Mouse (Mus musculus) heart, embryonic 11.5 days (tissue): Measurements from ENCODE around the gene Mpped1. TPM values are rescaled to one million over a fixed set of nuclear protein-coding genes. Genes with fewer than 3 reads are reported as not detected.

Experiments
- ATAC-seq: fragments of 200-750 bp; cut with Nextera tagmentation; replicated peaks from 2 replicates; pipeline ENCODE4 v1.8.0; 2017; ENCODE audit warnings: moderate library complexity; ENCODE audit not compliant: insufficient number of reproducible peaks, low FRiP score, low TSS enrichment
- H3K27ac ChIP-seq: fragments of 300-500 bp; sonication (generic); 2 replicates; pipeline ENCODE4 v1.5.1; 2014; ENCODE audit warnings: mild to moderate bottlenecking, low read depth, low read length
- H3K27me3 ChIP-seq: fragments of 300-500 bp; sonication (generic); 2 replicates; pipeline ENCODE4 v1.6.1; 2014; ENCODE audit warnings: mild to moderate bottlenecking, low read length, mixed read lengths; ENCODE audit not compliant: control insufficient read depth, insufficient read depth
- H3K36me3 ChIP-seq: fragments of 300-500 bp; sonication (generic); 2 replicates; pipeline ENCODE4 v1.6.1; 2014; ENCODE audit warnings: mild to moderate bottlenecking, low read length, moderate library complexity, mixed read lengths; ENCODE audit not compliant: control insufficient read depth, insufficient read depth
- H3K4me1 ChIP-seq: fragments of 300-500 bp; sonication (generic); 2 replicates; pipeline ENCODE4 v1.6.1; 2014; ENCODE audit warnings: low read length; ENCODE audit not compliant: control insufficient read depth, insufficient read depth
- H3K4me2 ChIP-seq: fragments of 300-500 bp; sonication (generic); 2 replicates; pipeline ENCODE4 v1.6.1; 2014; ENCODE audit warnings: mild to moderate bottlenecking, moderate library complexity
- H3K4me3 ChIP-seq: fragments of 300-500 bp; sonication (generic); 2 replicates; pipeline ENCODE4 v1.5.1; 2014; ENCODE audit warnings: low read depth, low read length
- H3K9ac ChIP-seq: fragments of 300-500 bp; sonication (generic); 2 replicates; pipeline ENCODE4 v1.6.1; 2014; ENCODE audit warnings: mild to moderate bottlenecking, low read depth, low read length, moderate library complexity
- H3K9me3 ChIP-seq: fragments of 300-500 bp; sonication (generic); replicated peaks from 2 replicates; pipeline ENCODE4 v1.6.1; 2016; ENCODE audit warnings: low read length; ENCODE audit not compliant: control insufficient read depth
- WGBS: fragments of 180-500 bp; shearing (Covaris S2); extraction: QIAGEN DNeasy Blood & Tissue Kit; methylation state at CpG from one replicate; pipeline ENCODE4 v1.1.7; 2014; ENCODE audit not compliant: insufficient replicate concordance; 5-methylcytosine and 5-hydroxymethylcytosine counted together
- polyA plus RNA-seq: library from polyadenylated mRNA; unstranded; fragments of >200 nt; fragmentation: Nextera tagmentation; extraction: Ambion mirVana; gene quantifications from 2 replicates; pipeline ENCODE4 v1.2.1, GENCODE M21; 2014

Gene Mpped1
- polyA plus RNA-seq, 1 experiment from 2014 or later, result 0.27 TPM

- no peak for ATAC-seq
- 3% methylated on average over 10 of the region's 10 CpGs for WGBS
- no peaks in the 10 kb centered on the region for H3K9me3 ChIP-seq
- H3K4me3 ChIP-seq, result no peak overlapping the region
- no peaks in the 10 kb centered on the region for H3K36me3 ChIP-seq
- no peak overlapping the region for H3K4me2 ChIP-seq
- H3K27me3 ChIP-seq, result peaks cover 3% of the 10 kb centered on the region; the same call in 1 of the 2 replicates
- no peak overlapping the region for H3K27ac ChIP-seq
- no peak overlapping the region for H3K9ac ChIP-seq
- H3K4me1 ChIP-seq, result peaks cover 2% of the 10 kb centered on the region; the same call in 1 of the 2 replicates
Observed at GRCm38 (mm10) chr15:83760683-83761082, 18.6 kb upstream of the Mpped1 start.

- WGBS, result 88% methylated on average over 13 of the region's 13 CpGs
- ATAC-seq, result no peak
- Histone ChIP-seq H3K9ac (no peak overlapping the region), H3K4me3 (no peak overlapping the region), H3K27ac (no peak overlapping the region), H3K27me3 (peaks cover 3% of the 10 kb centered on the region; the same call in 1 of the 2 replicates), H3K4me1 (peaks cover 4% of the 10 kb centered on the region; the same call in 1 of the 2 replicates), H3K9me3 (no peaks in the 10 kb centered on the region), H3K36me3 (no peaks in the 10 kb centered on the region), H3K4me2 (no peak overlapping the region)
Observed at GRCm38 (mm10) chr15:83761512-83761911, 17.8 kb upstream of the Mpped1 start.

GRCm38 (mm10) chr15:83765388-83766029 lies 13.8 kb upstream of the Mpped1 start:
- no peak for ATAC-seq
- H3K9me3 ChIP-seq, result no peaks in the 10 kb centered on the region
- H3K36me3 ChIP-seq, result no peaks in the 10 kb centered on the region
- peaks cover 4% of the 10 kb centered on the region; the same call in 1 of the 2 replicates for H3K27me3 ChIP-seq
- WGBS, result 24% methylated on average over 6 of the region's 6 CpGs
- no peak overlapping the region for H3K4me3 ChIP-seq
- H3K27ac ChIP-seq, result no peak overlapping the region
- H3K4me1 ChIP-seq, result peaks cover 4% of the 10 kb centered on the region; the same call in 1 of the 2 replicates
- no peak overlapping the region for H3K4me2 ChIP-seq
- H3K9ac ChIP-seq, result no peak overlapping the region

- peaks cover 28% of the 10 kb centered on the region for H3K27me3 ChIP-seq
- ATAC-seq, result no peak
- H3K27ac ChIP-seq, result no peak overlapping the region
- H3K9me3 ChIP-seq, result no peaks in the 10 kb centered on the region
- no peaks in the 10 kb centered on the region for H3K36me3 ChIP-seq
- no peaks in the 10 kb centered on the region for H3K4me1 ChIP-seq
- 64% methylated on average over 8 of the region's 8 CpGs for WGBS
- no peak overlapping the region for H3K4me3 ChIP-seq
- H3K9ac ChIP-seq, result no peak overlapping the region
- H3K4me2 ChIP-seq, result no peak overlapping the region
Observed at GRCm38 (mm10) chr15:83771346-83772053, 7.8 kb upstream of the Mpped1 start.

GRCm38 (mm10) chr15:83772460-83772859 lies 6.8 kb upstream of the Mpped1 start:
- no peak for ATAC-seq
- H3K9me3 ChIP-seq, result no peaks in the 10 kb centered on the region
- H3K27ac ChIP-seq, result no peak overlapping the region
- H3K27me3 ChIP-seq, result peaks cover 38% of the 10 kb centered on the region
- H3K4me1 ChIP-seq, result no peaks in the 10 kb centered on the region
- H3K9ac ChIP-seq, result no peak overlapping the region
- H3K4me3 ChIP-seq, result no peak overlapping the region
- no peak overlapping the region for H3K4me2 ChIP-seq
- H3K36me3 ChIP-seq, result no peaks in the 10 kb centered on the region
- WGBS, result 49% methylated on average over 5 of the region's 5 CpGs

GRCm38 (mm10) chr15:83772953-83773352 lies 6.3 kb upstream of the Mpped1 start:
- no peak for ATAC-seq
- WGBS, result 79% methylated on average over 4 of the region's 4 CpGs

GRCm38 (mm10) chr15:83774922-83775321 lies 4.3 kb upstream of the Mpped1 start:
- no peaks in the 10 kb centered on the region for H3K36me3 ChIP-seq
- H3K27ac ChIP-seq, result no peak overlapping the region
- no peaks in the 10 kb centered on the region for H3K4me1 ChIP-seq
- H3K9ac ChIP-seq, result no peak overlapping the region
- WGBS, result 55% methylated on average over 4 of the region's 4 CpGs
- H3K4me3 ChIP-seq, result no peak overlapping the region
- H3K9me3 ChIP-seq, result no peaks in the 10 kb centered on the region
- no peak for ATAC-seq
- H3K4me2 ChIP-seq, result no peak overlapping the region
- peaks cover 61% of the 10 kb centered on the region for H3K27me3 ChIP-seq

More at GRCm38 (mm10) chr15:83772953-83773352, 6.3 kb upstream of the Mpped1 start:
- Histone ChIP-seq H3K4me1 (no peaks in the 10 kb centered on the region), H3K4me3 (no peak overlapping the region), H3K9ac (no peak overlapping the region), H3K9me3 (no peaks in the 10 kb centered on the region), H3K27ac (no peak overlapping the region), H3K36me3 (no peaks in the 10 kb centered on the region), H3K27me3 (peaks cover 43% of the 10 kb centered on the region), H3K4me2 (no peak overlapping the region)

GRCm38 (mm10) chr15:83776265-83777000 lies 2.8 kb upstream of the Mpped1 start:
- no peaks in the 10 kb centered on the region for H3K9me3 ChIP-seq
- H3K4me1 ChIP-seq, result 0 out of 2 replicates have a peak, but pooled peaks cover 2% of the 10 kb centered on the region
- no peak overlapping the region for H3K4me3 ChIP-seq
- WGBS, result 78% methylated on average over 6 of the region's 6 CpGs
- no peak overlapping the region for H3K4me2 ChIP-seq
- H3K27me3 ChIP-seq, result peaks cover 73% of the 10 kb centered on the region
- no peaks in the 10 kb centered on the region for H3K36me3 ChIP-seq
- ATAC-seq, result no peak
- no peak overlapping the region for H3K9ac ChIP-seq
- H3K27ac ChIP-seq, result no peak overlapping the region
